Mouse (Mus musculus) hindbrain, embryonic 12.5 days (tissue): ENCODE measurements at regions not wholly inside any gene's neighbourhood (a gene's known extent, or its start where the extent isn't known, plus 50 kb on each side); places are given as distances from the start of the nearest gene placed in this dataset.

ENCODE experiments used
- ATAC-seq: fragments of 200-750 bp; cut with Nextera tagmentation; 2 replicates; pipeline ENCODE4 v1.8.0; 2017; ENCODE audit warnings: moderate TSS enrichment; ENCODE audit not compliant: low FRiP score
- H3K27ac ChIP-seq: fragments of 300-500 bp; sonication (generic); 2 replicates; pipeline ENCODE4 v1.5.1; 2016; ENCODE audit warnings: mild to moderate bottlenecking
- H3K27me3 ChIP-seq: fragments of 300-500 bp; sonication (generic); 2 replicates; pipeline ENCODE4 v1.6.1; 2016; ENCODE audit warnings: mild to moderate bottlenecking
- H3K36me3 ChIP-seq: fragments of 300-500 bp; sonication (generic); 2 replicates; pipeline ENCODE4 v1.6.1; 2016; ENCODE audit warnings: mild to moderate bottlenecking
- H3K4me1 ChIP-seq: fragments of 300-500 bp; sonication (generic); 2 replicates; pipeline ENCODE4 v1.6.1; 2016
- H3K4me2 ChIP-seq: fragments of 300-500 bp; sonication (generic); replicated peaks from 2 replicates; pipeline ENCODE4 v1.6.1; 2016; ENCODE audit warnings: mild to moderate bottlenecking
- H3K4me3 ChIP-seq: fragments of 300-500 bp; sonication (generic); 2 replicates; pipeline ENCODE4 v1.5.1; 2016; ENCODE audit warnings: mild to moderate bottlenecking
- H3K9ac ChIP-seq: fragments of 300-500 bp; sonication (generic); 2 replicates; pipeline ENCODE4 v1.6.1; 2016; ENCODE audit warnings: mild to moderate bottlenecking, moderate library complexity
- H3K9me3 ChIP-seq: fragments of 300-500 bp; sonication (generic); replicated peaks from 2 replicates; pipeline ENCODE4 v1.6.1; 2016; ENCODE audit warnings: mild to moderate bottlenecking
- WGBS: fragments of 180-500 bp; shearing (Covaris S2); methylation state at CpG from one replicate; pipeline ENCODE4 v1.1.7; 2016; 5-methylcytosine and 5-hydroxymethylcytosine counted together

DNA sequence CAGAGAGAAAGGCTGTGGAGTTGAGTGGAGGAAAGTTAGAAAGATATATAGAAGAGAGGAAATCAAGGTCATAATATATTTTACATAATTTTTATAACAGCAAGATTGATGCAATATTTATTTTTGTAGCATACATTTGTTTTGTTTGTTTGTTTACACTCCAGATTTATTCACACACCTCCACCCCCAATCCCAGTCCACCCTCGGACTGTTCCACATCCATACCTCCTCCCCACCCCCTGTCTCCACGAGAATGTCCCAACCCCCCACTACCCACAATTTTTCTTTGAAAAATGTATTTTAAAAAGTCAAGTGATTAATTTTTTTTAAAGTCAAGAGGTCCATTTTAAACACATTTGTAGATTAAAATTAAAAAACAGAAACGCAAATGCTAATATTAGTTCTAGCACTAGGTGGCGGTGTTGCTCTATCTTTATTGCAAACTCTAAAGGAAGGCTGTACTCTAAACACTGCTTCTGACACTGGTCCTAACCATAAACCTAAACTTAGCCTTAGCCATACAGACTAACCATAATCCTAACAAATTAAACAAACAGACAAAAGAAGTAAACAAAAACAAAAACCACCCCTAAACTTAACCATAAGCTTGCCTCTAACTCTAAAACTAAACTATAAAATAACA is 67.8 kb downstream of the Olfr1505 start:
- Histone ChIP-seq H3K4me1 (no peaks in the 10 kb centered on the region), H3K4me2 (no peak overlapping the region), H3K9ac (no peak overlapping the region), H3K9me3 (no peaks in the 10 kb centered on the region), H3K27ac (no peak overlapping the region), H3K36me3 (no peaks in the 10 kb centered on the region), H3K27me3 (no peaks in the 10 kb centered on the region), H3K4me3 (no peak overlapping the region)
- peak; percentile 78 for ATAC-seq
- 23% methylated on average over 4 of the region's 4 CpGs for WGBS

GRCm38 (mm10) chr19:13982823-13983222 is 69.5 kb downstream of the Olfr1505 start:
- no peaks in the 10 kb centered on the region for H3K4me1 ChIP-seq
- H3K27me3 ChIP-seq: no peaks in the 10 kb centered on the region
- no peak for ATAC-seq
- no peak overlapping the region for H3K4me2 ChIP-seq
- H3K9ac ChIP-seq: no peak overlapping the region
- no peak overlapping the region for H3K4me3 ChIP-seq
- H3K9me3 ChIP-seq: no peaks in the 10 kb centered on the region
- 75% methylated on average over 3 of the region's 3 CpGs for WGBS
- H3K27ac ChIP-seq: no peak overlapping the region
- no peaks in the 10 kb centered on the region for H3K36me3 ChIP-seq
